In genomic region chr10:41678746-41679360, GRCm38 (mm10) we compare ENCODE assay signal across 8 mouse cellular contexts. TPM values are rescaled to one million over a fixed set of nuclear protein-coding genes. Genes with fewer than 3 reads are reported as not detected.
DNase-seq lines count a peak whose midpoint lies in the region; ATAC-seq lines count a peak whose summit lies in the region.

No protein-coding gene starts in this region.

- no peaks in the 10 kb centered on the region for H3K36me3 ChIP-seq in hindbrain, embryonic 14.5 days (replicated peaks; ENCODE audit: control insufficient read depth, insufficient read depth)

- H3K27ac ChIP-seq in hindbrain, embryonic 14.5 days = no peak overlapping the region

- peaks cover 4% of the 10 kb centered on the region; the same call in 1 of the 2 replicates for H3K4me1 ChIP-seq in hindbrain, embryonic 14.5 days (replicated peaks; ENCODE audit: control insufficient read depth, insufficient read depth, low read length)

- peaks cover 2% of the 10 kb centered on the region; the same call in 1 of the 2 replicates for H3K27me3 ChIP-seq in hindbrain, embryonic 14.5 days (ENCODE audit: control insufficient read depth, insufficient read depth, low read length)

- H3K4me3 ChIP-seq in hindbrain, embryonic 14.5 days (replicated peaks; ENCODE audit: low read length) = no peak overlapping the region

- 25% methylated on average over 18 of the region's 18 CpGs for WGBS in hindbrain, embryonic 14.5 days

- H3K9ac ChIP-seq in hindbrain, embryonic 14.5 days = peak overlapping the region; percentile 32

- H3K9me3 ChIP-seq in hindbrain, embryonic 14.5 days (ENCODE audit: control insufficient read depth, low read length) = no peaks in the 10 kb centered on the region

- H3K4me2 ChIP-seq in hindbrain, embryonic 14.5 days (replicated peaks) = peak overlapping the region; percentile 48

- 0 out of 2 replicates have a peak, but pooled peaks have one; percentile 37 for ATAC-seq in hindbrain, embryonic 14.5 days (ENCODE audit: low FRiP score)

- peak; percentile 83 for DNase-seq in NIH3T3 (ENCODE audit: low read depth)
- DNase-seq in cerebellum, postnatal 14 days = peak; percentile 97 to 98
- peak; percentile 57 to 77 for DNase-seq in frontal cortex, postnatal 36 days (ENCODE audit: low spot score in 2 of 2)
- DNase-seq in hindbrain, embryonic 14.5 days (ENCODE audit: low spot score) = peak; percentile 67
- peak; percentile 65 to 68 for DNase-seq in layer of hippocampus, postnatal 36 days
- DNase-seq in lung, postnatal 25 days (ENCODE audit: low spot score) = peak; percentile 59
- peak; percentile 92 for DNase-seq in retina, postnatal 1 day
- peak; percentile 70 to 75 for DNase-seq in thymus, postnatal 36 days

RNA-seq across cellular contexts. Expression of gene Ccdc162, which starts 37.6 kb away (rescaled TPM):
- polyA plus RNA-seq in hindbrain, embryonic 14.5 days (2014; fragmentation: Nextera tagmentation; extraction: Ambion mirVana) = 1.0 and 2.7 TPM in 2 replicates
- total RNA-seq in layer of hippocampus, postnatal 36 days (2021) = under 1 TPM; 0.78 to 0.80 TPM
